Mouse (Mus musculus) neural tube, postnatal 0 days (tissue): ENCODE data around the gene Ccp110. TPM values are rescaled to one million over a fixed set of nuclear protein-coding genes. Genes with fewer than 3 reads are reported as not detected.

Experiments
- polyA plus RNA-seq: library from polyadenylated mRNA; unstranded; fragments of >200 nt; fragmentation: Nextera tagmentation; extraction: Ambion mirVana; gene quantifications from 2 replicates; pipeline ENCODE4 v1.2.1, GENCODE M21; 2015

The Ccp110 gene
- polyA plus RNA-seq: 13.9 and 14.6 TPM in 2 replicates

DNA sequence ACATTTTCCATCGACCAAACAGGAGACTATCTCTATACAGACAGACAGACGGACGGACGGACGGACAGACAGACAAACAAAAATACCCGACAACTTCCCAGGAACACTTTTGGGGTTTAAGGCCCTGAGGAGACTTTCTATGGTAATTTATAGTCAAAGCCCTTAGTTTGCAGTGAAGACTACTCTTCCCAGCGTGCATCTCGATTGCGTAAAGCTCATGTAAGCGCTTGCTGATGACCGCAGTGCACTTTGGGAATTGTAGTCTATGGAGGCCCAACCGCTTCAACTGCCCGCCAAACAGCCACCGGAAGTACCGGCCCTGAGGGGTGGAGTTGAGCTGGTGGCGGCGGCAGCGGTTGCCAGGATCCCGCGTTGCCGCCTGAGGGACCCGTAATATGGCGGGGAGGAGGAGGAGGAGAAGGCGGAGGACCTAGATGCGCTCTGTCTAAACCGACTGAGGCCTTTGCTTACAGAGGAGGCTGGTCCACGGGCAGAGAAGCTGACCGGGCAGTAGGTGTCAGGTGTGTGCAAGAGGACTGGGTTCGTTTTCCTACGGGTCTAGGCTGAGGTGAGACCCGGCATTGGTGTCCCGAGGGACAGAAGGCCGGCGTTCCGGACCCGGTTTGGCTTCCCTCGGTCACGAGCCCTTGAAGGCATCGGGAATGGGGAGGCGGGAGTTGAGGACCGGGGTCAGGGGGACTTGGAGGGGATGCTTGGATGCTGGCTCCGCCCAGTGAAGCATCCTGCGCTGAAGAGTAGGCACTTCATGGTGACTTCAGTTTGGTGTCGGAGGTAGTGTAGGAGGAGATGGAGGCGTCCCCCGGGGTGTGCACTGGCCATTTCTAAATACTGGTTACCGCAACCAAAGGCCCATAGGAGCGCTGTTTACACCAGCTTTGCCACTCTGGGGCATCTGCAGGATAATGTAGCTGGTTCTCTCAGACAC, at the start of gene Ccp110:
Gene Ccp110 (plus strand): TSS at position 325 of the 946 bp plus-strand sequence.

DNA sequence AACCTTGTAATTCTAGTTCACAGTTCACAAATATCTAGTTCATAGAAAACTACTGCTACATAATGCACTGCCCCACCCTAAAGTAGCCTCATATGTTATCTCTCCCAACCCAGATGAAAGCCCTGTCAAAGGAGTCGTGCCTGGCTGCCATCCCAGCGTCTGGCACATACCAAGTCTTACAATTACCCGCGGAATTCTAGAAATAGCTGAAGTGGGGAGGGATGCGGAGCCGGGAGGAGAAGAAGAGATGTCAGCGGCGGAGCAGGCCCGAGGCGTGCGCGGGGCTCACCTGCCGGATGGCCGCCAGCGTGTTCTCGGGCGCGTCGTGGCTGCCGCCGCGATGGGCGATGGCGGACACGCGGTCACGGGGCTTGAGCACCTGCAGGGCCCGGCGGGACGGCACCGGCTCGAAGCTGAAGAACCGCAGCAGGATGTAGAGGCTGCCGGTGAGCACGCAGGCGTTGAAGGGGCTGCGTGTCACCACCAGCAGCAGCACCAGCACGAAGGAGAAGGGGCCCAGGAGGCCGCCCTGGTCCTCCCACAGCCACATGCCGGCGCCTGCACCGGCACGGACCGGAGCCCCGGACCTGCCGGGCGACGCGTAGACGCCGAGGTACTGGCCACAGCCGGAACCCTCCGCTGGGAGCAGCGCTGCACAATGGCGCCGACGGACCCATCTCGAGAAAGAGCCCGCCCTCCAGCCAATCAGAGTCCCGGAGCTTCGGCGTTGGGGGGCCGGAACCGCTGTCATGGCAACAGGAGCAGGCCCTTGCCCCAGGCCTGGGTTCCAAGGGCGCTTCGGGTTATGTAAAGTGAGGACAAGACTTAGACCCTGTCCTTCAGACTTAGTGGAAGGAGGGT, 7.0 kb upstream of the Ccp110 start, which contains the start of gene Gde1:
Gene Gde1 (minus strand): TSS at position 678 of the 861 bp plus-strand sequence.

GRCm38 (mm10) chr7:118739975-118740531, 27.7 kb downstream of the Ccp110 start, which contains the start of gene Vps35l:
TSS of gene Vps35l (plus strand) at chr7:118740226.

Other genes with a start within 250 kb of the Ccp110 start
- 1.1 and 1.2 TPM in 2 replicates for gene Itpripl2, start 220.6 kb upstream of the Ccp110 start, polyA plus RNA-seq
- 149 and 151 TPM in 2 replicates for gene Coq7, start 179.2 kb upstream of the Ccp110 start, polyA plus RNA-seq
- 5.7 and 6.5 TPM in 2 replicates for gene Tmc7, start 127.8 kb upstream of the Ccp110 start, polyA plus RNA-seq
- gene Tmc5, start 115.3 kb upstream of the Ccp110 start, polyA plus RNA-seq: 0.19 and 0.27 TPM in 2 replicates
- gene Gde1, start 6.8 kb upstream of the Ccp110 start, polyA plus RNA-seq: 300 and 307 TPM in 2 replicates
- gene Vps35l, start 27.7 kb downstream of the Ccp110 start, polyA plus RNA-seq: 74.9 and 84.2 TPM in 2 replicates
- 4.4 and 5.6 TPM in 2 replicates for gene Iqck, start 143.2 kb downstream of the Ccp110 start, polyA plus RNA-seq
- 65.8 and 66.0 TPM in 2 replicates for gene Knop1, start 143.7 kb downstream of the Ccp110 start, polyA plus RNA-seq